Mouse (Mus musculus): ENCODE measurements around the gene Pkd2l1.

DNA sequence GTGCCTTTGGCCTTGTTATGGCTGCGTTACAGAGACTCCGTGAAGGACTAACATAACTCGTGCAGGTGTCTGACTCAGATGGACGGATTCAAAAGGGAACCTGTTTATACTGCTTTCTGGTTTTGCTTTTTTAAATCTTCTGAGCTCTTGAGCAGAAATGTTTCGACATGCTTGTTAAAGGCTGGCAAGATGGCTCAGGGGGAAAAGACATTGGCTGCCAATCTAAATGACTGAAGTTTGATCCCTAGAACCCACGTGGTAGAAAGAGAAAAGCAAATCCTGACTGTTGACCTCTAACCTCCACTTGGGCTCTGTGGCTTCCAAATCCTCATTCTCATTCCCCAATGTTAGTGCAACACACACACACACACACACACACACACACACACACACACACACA is 6.3 kb upstream of the Pkd2l1 start:
- TF ChIP-seq TAL1 (IDR thresholded peaks at IDR 0.05; ENCODE audit: low read length) = no peak
- TF ChIP-seq GATA1 (IDR thresholded peaks at IDR 0.05; ENCODE audit: low read length) = no peak

Data from erythroblast, embryonic 14.5 days (primary cell).